Mouse (Mus musculus) testis, adult 2 months (tissue): ENCODE measurements around the gene Cdc34b.

Source experiments
- CTCF ChIP-seq: fragments of 200-500 bp; IDR thresholded peaks from 2 replicates; pipeline ENCODE4 v1.5.1; 2012; ENCODE audit warnings: low read depth, mild to moderate bottlenecking, inconsistent platforms, low read length, moderate library complexity; ENCODE audit not compliant: control insufficient read depth, insufficient read depth, insufficient replicate concordance
- POLR2A ChIP-seq: fragments of 200-500 bp; IDR thresholded peaks from 2 replicates; pipeline ENCODE4 v1.6.1; 2012; ENCODE audit warnings: low read depth, mild to moderate bottlenecking, inconsistent platforms, low read length, moderate library complexity; ENCODE audit not compliant: control insufficient read depth

DNA sequence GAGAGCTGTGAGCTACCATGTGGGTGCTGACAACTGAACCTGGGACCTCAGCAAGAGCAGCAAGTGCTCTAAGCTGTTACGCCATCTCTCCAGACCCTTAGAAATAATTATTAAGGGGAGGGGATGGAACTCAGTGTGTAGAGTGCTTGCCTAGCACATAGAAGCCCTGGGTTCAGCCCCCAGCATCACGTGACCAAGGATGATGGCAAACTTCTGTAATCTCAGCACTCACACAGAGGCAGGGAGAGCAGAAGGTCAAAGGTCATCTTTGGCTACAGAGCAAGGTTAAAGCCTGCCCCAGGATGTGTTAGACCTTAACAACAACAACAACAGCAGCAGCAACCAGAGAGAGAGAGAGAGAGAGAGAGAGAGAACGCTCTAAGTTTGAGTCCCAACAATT lies 13.0 kb upstream of the Cdc34b start:
- TF ChIP-seq POLR2A: no peak
- TF ChIP-seq CTCF: no peak
